Mouse (Mus musculus) limb, embryonic 14.5 days (tissue): ENCODE data around the gene Rnf207. TPM values are rescaled to one million over a fixed set of nuclear protein-coding genes. Genes with fewer than 3 reads are reported as not detected.
A peak's percentile ranks its signal among the peaks of the same experiment; 100 is the strongest.

Experiments used
- ATAC-seq: fragments of 200-750 bp; cut with Nextera tagmentation; 2 replicates; pipeline ENCODE4 v1.8.0; 2017; ENCODE audit warnings: low read depth, moderate number of reproducible peaks, moderate TSS enrichment; ENCODE audit not compliant: low FRiP score
- DNase-seq: peaks from one replicate; pipeline ENCODE4 v3.0.0-alpha.2; 2015; ENCODE audit warnings: low spot score
- H3K27ac ChIP-seq: fragments of 300-500 bp; sonication (generic); replicated peaks from 2 replicates; pipeline ENCODE4 v1.5.1; 2014; ENCODE audit warnings: low read depth, mild to moderate bottlenecking, low read length, moderate library complexity, mixed read lengths
- H3K27me3 ChIP-seq: fragments of 300-500 bp; sonication (generic); 2 replicates; pipeline ENCODE4 v1.6.1; 2014; ENCODE audit warnings: low read length, mixed read lengths; ENCODE audit not compliant: control insufficient read depth, insufficient read depth
- H3K36me3 ChIP-seq: fragments of 300-500 bp; sonication (generic); 2 replicates; pipeline ENCODE4 v1.6.1; 2014; ENCODE audit warnings: mild to moderate bottlenecking, low read length, moderate library complexity, mixed read lengths; ENCODE audit not compliant: control insufficient read depth, insufficient read depth
- H3K4me1 ChIP-seq: fragments of 300-500 bp; sonication (generic); 2 replicates; pipeline ENCODE4 v1.6.1; 2014; ENCODE audit warnings: antibody characterized with exemption, low read length, mixed read lengths; ENCODE audit not compliant: control insufficient read depth, insufficient read depth
- H3K4me2 ChIP-seq: fragments of 300-500 bp; sonication (generic); replicated peaks from 2 replicates; pipeline ENCODE4 v1.6.1; 2014; ENCODE audit warnings: low read depth, mild to moderate bottlenecking, low read length, moderate library complexity; ENCODE audit not compliant: severe bottlenecking
- H3K4me3 ChIP-seq: fragments of 300-500 bp; sonication (generic); replicated peaks from 2 replicates; pipeline ENCODE4 v1.5.1; 2014; ENCODE audit warnings: low read length
- H3K9ac ChIP-seq: fragments of 300-500 bp; sonication (generic); 2 replicates; pipeline ENCODE4 v1.6.1; 2014; ENCODE audit warnings: mild to moderate bottlenecking, low read depth, low read length, moderate library complexity; ENCODE audit not compliant: severe bottlenecking
- H3K9me3 ChIP-seq: fragments of 300-500 bp; sonication (generic); 2 replicates; pipeline ENCODE4 v1.6.1; 2016; ENCODE audit warnings: low read length; ENCODE audit not compliant: control insufficient read depth
- POLR2A ChIP-seq: fragments of 200-500 bp; IDR thresholded peaks from 2 replicates; pipeline ENCODE4 v1.8.0; 2012; ENCODE audit warnings: inconsistent platforms, mild to moderate bottlenecking, moderate library complexity, borderline replicate concordance; ENCODE audit not compliant: insufficient read depth, insufficient read length; ENCODE audit errors: extremely low read depth
- WGBS: fragments of 180-500 bp; shearing (Covaris S2); extraction: QIAGEN DNeasy Blood & Tissue Kit; methylation state at CpG from one replicate; pipeline ENCODE4 v1.1.7; 2014; 5-methylcytosine and 5-hydroxymethylcytosine counted together
- polyA plus RNA-seq, 2 experiments: library from polyadenylated mRNA; depleted of rRNA in 1 of 2; stranded (reverse) in 1 of 2; unstranded in 1 of 2; fragments of >200 nt; fragmentation: Nextera tagmentation in 1 of 2; extraction: Ambion mirVana in 1 of 2; gene quantifications; 2 replicates each; pipeline versions ENCODE4 v1.2.1 to v1.2.3; 2012 to 2014

The Rnf207 gene
- polyA plus RNA-seq, 2 experiments: 0.50 to 0.92 TPM

GRCm38 (mm10) chr4:152271334-152271733 lies 47.5 kb downstream of the Rnf207 start:
- no peak for ATAC-seq
- H3K9me3 ChIP-seq: no peaks in the 10 kb centered on the region
- DNase-seq: no peak
- H3K36me3 ChIP-seq: no peaks in the 10 kb centered on the region
- TF ChIP-seq POLR2A: no peak
- H3K9ac ChIP-seq: no peak overlapping the region
- no peak overlapping the region for H3K4me3 ChIP-seq
- peaks cover 35% of the 10 kb centered on the region for H3K4me1 ChIP-seq
- 0 out of 2 replicates have a peak overlapping the region, but pooled peaks have one; percentile 13 for H3K27ac ChIP-seq
- no peak overlapping the region for H3K4me2 ChIP-seq
- H3K27me3 ChIP-seq: 0 out of 2 replicates have a peak, but pooled peaks cover 8% of the 10 kb centered on the region
- WGBS: 90% methylated on average over 11 of the region's 11 CpGs

DNA sequence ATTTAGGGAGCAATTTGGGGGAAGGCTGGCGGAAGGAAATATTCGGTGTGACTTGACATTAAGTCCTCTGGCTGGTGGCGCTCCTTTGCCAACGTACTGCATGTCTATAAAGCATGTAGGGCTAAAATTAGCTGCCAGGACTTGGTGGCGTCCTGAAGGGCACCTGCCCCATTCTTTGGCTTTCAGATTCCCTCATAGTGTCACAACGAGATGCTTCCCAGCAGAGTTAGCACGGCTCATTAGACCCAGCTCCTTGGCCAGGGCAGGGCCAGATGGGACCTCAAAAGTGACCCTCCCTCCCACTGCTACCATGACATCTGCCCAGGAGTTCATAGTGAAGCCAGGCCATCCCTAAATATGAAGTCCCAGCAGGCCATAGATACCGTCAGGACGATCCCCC lies 48.2 kb downstream of the Rnf207 start:
- ATAC-seq (no peak), DNase-seq (no peak)
- H3K36me3 ChIP-seq: no peaks in the 10 kb centered on the region
- 79% methylated on average over 9 of the region's 9 CpGs for WGBS
- H3K9me3 ChIP-seq: no peaks in the 10 kb centered on the region
- H3K9ac ChIP-seq: no peak overlapping the region
- no peak overlapping the region for H3K4me3 ChIP-seq
- peaks cover 35% of the 10 kb centered on the region for H3K4me1 ChIP-seq
- 0 out of 2 replicates have a peak, but pooled peaks cover 8% of the 10 kb centered on the region for H3K27me3 ChIP-seq
- no peak for TF ChIP-seq POLR2A
- H3K4me2 ChIP-seq: no peak overlapping the region
- H3K27ac ChIP-seq: no peak overlapping the region

GRCm38 (mm10) chr4:152269967-152270366 lies 48.8 kb downstream of the Rnf207 start:
- no peak for ATAC-seq
- no peaks in the 10 kb centered on the region for H3K36me3 ChIP-seq
- 0 out of 2 replicates have a peak, but pooled peaks cover 3% of the 10 kb centered on the region for H3K27me3 ChIP-seq
- no peak overlapping the region for H3K4me3 ChIP-seq
- DNase-seq: no peak
- WGBS: 77% methylated on average over 13 of the region's 13 CpGs
- no peak for TF ChIP-seq POLR2A
- H3K27ac ChIP-seq: no peak overlapping the region
- peaks cover 34% of the 10 kb centered on the region for H3K4me1 ChIP-seq
- no peak overlapping the region for H3K4me2 ChIP-seq
- H3K9ac ChIP-seq: no peak overlapping the region
- H3K9me3 ChIP-seq: no peaks in the 10 kb centered on the region

DNA sequence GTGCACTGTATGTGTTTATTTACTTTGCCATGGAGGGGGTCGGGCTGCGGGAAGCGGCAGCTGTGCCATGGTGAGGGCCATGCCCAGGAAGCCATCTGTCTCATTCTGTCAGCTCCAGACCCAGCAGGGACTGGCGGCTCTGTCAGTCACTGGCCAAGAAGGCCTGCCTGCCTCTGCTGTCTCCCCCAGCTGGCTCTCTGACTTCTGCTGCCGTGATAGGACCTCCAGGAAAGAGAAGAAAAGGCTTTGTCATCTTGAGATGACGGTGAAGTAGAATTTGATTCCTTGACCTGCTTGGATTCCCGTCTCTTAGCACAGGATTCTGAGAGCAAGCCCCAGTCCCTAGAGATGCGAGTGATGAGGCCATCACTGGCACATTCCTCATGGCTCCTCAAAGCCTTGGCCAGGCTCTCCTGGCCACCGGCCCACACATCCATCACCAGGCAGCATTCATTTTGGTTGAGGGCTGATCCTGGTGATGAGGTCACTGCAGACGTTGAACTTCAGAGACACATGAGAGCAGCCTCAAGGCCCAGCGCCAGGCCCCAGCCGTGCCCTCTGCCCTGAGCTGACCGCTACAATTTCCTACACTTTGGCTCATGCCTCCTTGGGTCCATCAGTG lies 50.9 kb downstream of the Rnf207 start:
- Histone ChIP-seq H3K4me3 (no peak overlapping the region), H3K9me3 (no peaks in the 10 kb centered on the region), H3K27me3 (no peaks in the 10 kb centered on the region), H3K27ac (no peak overlapping the region), H3K9ac (no peak overlapping the region), H3K4me1 (peaks cover 27% of the 10 kb centered on the region), H3K4me2 (no peak overlapping the region), H3K36me3 (no peaks in the 10 kb centered on the region)
- DNase-seq (no peak), ATAC-seq (no peak)
- 81% methylated on average over 13 of the region's 13 CpGs for WGBS
- no peak for TF ChIP-seq POLR2A

GRCm38 (mm10) chr4:152266236-152266895 lies 52.4 kb downstream of the Rnf207 start:
- TF ChIP-seq POLR2A: no peak
- DNase-seq (no peak), ATAC-seq (no peak)
- WGBS: 43% methylated on average over 10 of the region's 10 CpGs
- Histone ChIP-seq H3K4me1 (peaks cover 13% of the 10 kb centered on the region), H3K4me2 (no peak overlapping the region), H3K27ac (no peak overlapping the region), H3K27me3 (no peaks in the 10 kb centered on the region), H3K9ac (no peak overlapping the region), H3K36me3 (no peaks in the 10 kb centered on the region), H3K9me3 (no peaks in the 10 kb centered on the region), H3K4me3 (no peak overlapping the region)
